Mouse (Mus musculus) left cerebral cortex, adult 9 months (tissue): ENCODE measurements around the gene Nup50.
"Not testable (repeated sequence)": the region's sequence is repeated elsewhere in the genome, so short reads cannot be mapped to it uniquely, and the experiment has no call there.

Experiments
- DNase-seq, 2 experiments: peaks; one replicate each; pipeline ENCODE4 v3.0.0; 2022; ENCODE audit warnings: low spot score in 2 of 2

The Nup50 gene

GRCm38 (mm10) chr15:84922884-84923507, at the start of gene Nup50:
Nup50 (plus strand) TSS chr15:84923411.
- peak; percentile 97 to 100 for DNase-seq

- peak in 1 of 2 experiments; percentile 68 for DNase-seq
Observed at GRCm38 (mm10) chr15:84873867-84874266, 49.3 kb upstream of the Nup50 start.

- peak in 1 of 2 experiments; percentile 73 for DNase-seq
Observed at GRCm38 (mm10) chr15:84877029-84877815, 46.0 kb upstream of the Nup50 start.

- DNase-seq = no peak
Observed at GRCm38 (mm10) chr15:84888066-84888465, 35.1 kb upstream of the Nup50 start.

- no peak for DNase-seq
Observed at GRCm38 (mm10) chr15:84891246-84891645, 32.0 kb upstream of the Nup50 start.

GRCm38 (mm10) chr15:84891658-84892057, 31.6 kb upstream of the Nup50 start:
- peak in 1 of 2 experiments; percentile 82 for DNase-seq

GRCm38 (mm10) chr15:84896216-84896615, 27.0 kb upstream of the Nup50 start:
- DNase-seq = not testable (repeated sequence)

GRCm38 (mm10) chr15:84896664-84897063, 26.5 kb upstream of the Nup50 start:
- DNase-seq = no peak

- no peak for DNase-seq
Observed at GRCm38 (mm10) chr15:84898077-84898476, 25.1 kb upstream of the Nup50 start.

GRCm38 (mm10) chr15:84903843-84904385, 19.3 kb upstream of the Nup50 start:
- no peak for DNase-seq

- no peak for DNase-seq
Observed at GRCm38 (mm10) chr15:84913201-84913600, 10.0 kb upstream of the Nup50 start.

GRCm38 (mm10) chr15:84919938-84920337, 3.3 kb upstream of the Nup50 start, which contains the start of gene Gm29666:
Gm29666 (minus strand) TSS chr15:84920038.
- no peak for DNase-seq

- DNase-seq = no peak
Observed at GRCm38 (mm10) chr15:84923508-84924181, 434 bp downstream of the Nup50 start.

- DNase-seq = no peak
Observed at GRCm38 (mm10) chr15:84924781-84925315, 1.6 kb downstream of the Nup50 start.

GRCm38 (mm10) chr15:84925495-84926018, 2.3 kb downstream of the Nup50 start:
- DNase-seq = no peak

GRCm38 (mm10) chr15:84932351-84932750, 9.1 kb downstream of the Nup50 start:
- no peak for DNase-seq

GRCm38 (mm10) chr15:84934901-84935300, 11.7 kb downstream of the Nup50 start:
- DNase-seq = peak in 1 of 2 experiments; percentile 68

GRCm38 (mm10) chr15:84940102-84940501, 16.9 kb downstream of the Nup50 start:
- no peak for DNase-seq

- DNase-seq = peak in 1 of 2 experiments; percentile 58
Observed at GRCm38 (mm10) chr15:84942647-84943285, 19.6 kb downstream of the Nup50 start.

- no peak for DNase-seq
Observed at GRCm38 (mm10) chr15:84944319-84944718, 21.1 kb downstream of the Nup50 start.

- no peak for DNase-seq
Observed at GRCm38 (mm10) chr15:84948990-84949389, 25.8 kb downstream of the Nup50 start.
